Mouse (Mus musculus): ENCODE data around the gene B430306N03Rik. TPM values are rescaled to one million over a fixed set of nuclear protein-coding genes. Genes with fewer than 3 reads are reported as not detected.

The B430306N03Rik gene
- polyA plus RNA-seq, 1 experiment: 0.02 TPM

GRCm38 (mm10) chr17:48293500-48294194 lies 22.3 kb upstream of the B430306N03Rik start:
- no peak for TF ChIP-seq GATA1 (IDR thresholded peaks at IDR 0.05; ENCODE audit: low read length)

DNA sequence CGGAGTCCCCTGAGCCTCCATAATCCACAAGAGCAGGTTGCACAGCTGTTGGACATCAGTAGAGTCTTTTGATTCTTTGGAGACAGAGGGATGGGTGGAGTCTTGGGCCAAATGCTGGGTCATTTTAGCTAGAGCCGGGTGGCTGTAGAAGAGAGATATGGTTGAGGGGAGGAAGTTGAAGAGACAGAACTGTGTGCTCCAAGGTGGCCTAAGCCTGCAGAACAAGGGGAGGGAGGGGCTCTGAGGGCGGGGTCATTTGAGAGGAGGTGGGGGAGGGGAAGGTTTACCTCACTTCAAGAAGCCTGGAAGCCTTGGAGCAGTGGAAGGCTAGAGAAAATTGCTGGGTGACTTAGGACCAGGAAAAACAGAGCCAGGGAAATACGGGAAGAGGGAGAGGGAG lies 16.7 kb upstream of the B430306N03Rik start, which contains the start of gene Treml2:
Gene Treml2 (plus strand): TSS at position 296 of the 400 bp plus-strand sequence.
- no peak for TF ChIP-seq GATA1 (IDR thresholded peaks at IDR 0.05; ENCODE audit: low read length)

DNA sequence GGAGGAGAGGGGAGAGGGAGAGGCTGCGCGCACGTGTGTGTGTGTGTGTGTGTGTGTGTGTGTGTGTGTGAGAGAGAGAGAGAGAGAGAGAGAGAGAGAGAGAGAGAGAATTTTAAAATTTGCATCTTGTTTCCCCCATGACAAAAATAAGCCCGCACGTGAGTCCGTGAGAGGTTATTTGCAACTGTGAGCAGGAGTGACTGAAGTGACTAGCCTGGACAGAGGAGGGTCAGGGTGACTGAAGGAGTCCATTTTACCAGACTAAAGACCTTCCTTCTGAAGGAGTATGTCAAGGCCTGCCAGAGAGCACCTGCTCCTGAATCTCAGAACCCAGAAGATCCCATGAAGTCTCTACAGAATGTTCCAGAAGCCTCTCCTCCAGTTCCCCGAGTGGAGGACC lies 16.2 kb upstream of the B430306N03Rik start:
- TF ChIP-seq GATA1 (IDR thresholded peaks at IDR 0.05; ENCODE audit: low read length): no peak

GRCm38 (mm10) chr17:48300199-48300598 lies 15.7 kb upstream of the B430306N03Rik start:
- no peak for TF ChIP-seq GATA1 (IDR thresholded peaks at IDR 0.05; ENCODE audit: low read length)

DNA sequence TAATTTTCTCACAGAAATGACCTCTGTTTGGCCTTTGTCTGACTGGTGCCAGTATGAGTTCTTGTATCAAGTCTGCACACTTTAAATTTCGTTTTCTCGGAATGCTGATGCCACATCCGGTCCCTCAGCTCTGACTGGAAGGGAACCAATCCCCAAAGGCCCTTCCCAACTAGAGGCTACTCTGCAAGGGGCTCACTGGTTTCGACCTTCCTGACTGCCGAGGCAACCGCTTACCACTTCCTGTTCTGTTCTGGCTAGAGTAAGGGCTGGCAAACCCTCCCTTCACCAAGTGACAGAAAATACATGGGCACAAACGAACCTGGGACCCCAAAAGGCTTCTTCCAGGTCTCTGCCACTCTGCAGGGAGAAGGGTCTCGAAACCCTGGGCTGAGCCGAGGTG lies 15.1 kb upstream of the B430306N03Rik start:
- no peak for TF ChIP-seq GATA1 (IDR thresholded peaks at IDR 0.05; ENCODE audit: low read length)

DNA sequence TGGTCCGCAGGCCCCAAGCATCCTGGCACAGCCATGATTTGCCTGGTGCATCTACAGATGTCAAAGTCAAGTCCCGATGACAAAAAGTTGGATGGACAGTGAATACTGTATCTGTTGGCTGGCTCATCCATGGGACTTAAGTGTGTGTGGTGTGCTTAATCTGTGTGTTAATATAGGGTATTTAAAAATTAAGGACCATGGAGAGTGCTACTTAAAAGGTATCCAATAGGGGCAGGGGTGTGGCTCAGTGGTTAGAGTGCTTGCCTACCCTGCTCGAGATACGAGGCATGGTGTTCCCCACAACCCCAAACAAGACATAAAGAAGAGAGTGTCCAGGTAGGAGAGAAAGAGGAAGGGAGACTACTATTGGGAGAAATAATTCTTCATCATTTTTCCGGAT lies 14.1 kb upstream of the B430306N03Rik start:
- no peak for TF ChIP-seq GATA1 (IDR thresholded peaks at IDR 0.05; ENCODE audit: low read length)

GRCm38 (mm10) chr17:48312124-48312523 lies 3.8 kb upstream of the B430306N03Rik start:
- TF ChIP-seq GATA1 (IDR thresholded peaks at IDR 0.05; ENCODE audit: low read length): no peak

- TF ChIP-seq GATA1 (IDR thresholded peaks at IDR 0.05; ENCODE audit: low read length): no peak
Observed at GRCm38 (mm10) chr17:48318686-48319085, 2.7 kb downstream of the B430306N03Rik start.

GRCm38 (mm10) chr17:48321279-48321678 lies 5.3 kb downstream of the B430306N03Rik start:
- TF ChIP-seq GATA1 (IDR thresholded peaks at IDR 0.05; ENCODE audit: low read length): peak; percentile 34

GRCm38 (mm10) chr17:48323236-48323635 lies 7.3 kb downstream of the B430306N03Rik start:
- TF ChIP-seq GATA1 (IDR thresholded peaks at IDR 0.05; ENCODE audit: low read length): no peak

DNA sequence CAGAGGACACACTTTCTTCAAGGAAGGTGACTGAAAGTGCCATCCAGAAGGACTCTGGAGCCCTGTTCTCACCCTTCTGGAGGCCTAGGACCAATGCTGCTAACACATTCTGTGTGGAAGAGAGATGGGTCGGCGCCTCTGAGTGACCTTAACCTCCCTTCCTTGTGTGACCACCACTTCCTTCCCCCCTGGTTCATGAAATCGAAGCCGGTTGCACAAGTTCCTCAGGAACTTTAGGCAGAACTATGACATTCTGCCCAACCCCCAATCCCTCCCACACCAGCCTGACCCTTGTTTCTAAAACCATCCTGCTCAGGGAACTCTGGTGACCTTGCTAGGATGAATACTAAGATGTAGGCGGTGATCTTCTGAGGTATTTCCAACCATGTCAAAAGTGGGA lies 8.3 kb downstream of the B430306N03Rik start:
- no peak for TF ChIP-seq GATA1 (IDR thresholded peaks at IDR 0.05; ENCODE audit: low read length)

- TF ChIP-seq GATA1 (IDR thresholded peaks at IDR 0.05; ENCODE audit: low read length): no peak
Observed at GRCm38 (mm10) chr17:48325093-48325492, 9.2 kb downstream of the B430306N03Rik start.

DNA sequence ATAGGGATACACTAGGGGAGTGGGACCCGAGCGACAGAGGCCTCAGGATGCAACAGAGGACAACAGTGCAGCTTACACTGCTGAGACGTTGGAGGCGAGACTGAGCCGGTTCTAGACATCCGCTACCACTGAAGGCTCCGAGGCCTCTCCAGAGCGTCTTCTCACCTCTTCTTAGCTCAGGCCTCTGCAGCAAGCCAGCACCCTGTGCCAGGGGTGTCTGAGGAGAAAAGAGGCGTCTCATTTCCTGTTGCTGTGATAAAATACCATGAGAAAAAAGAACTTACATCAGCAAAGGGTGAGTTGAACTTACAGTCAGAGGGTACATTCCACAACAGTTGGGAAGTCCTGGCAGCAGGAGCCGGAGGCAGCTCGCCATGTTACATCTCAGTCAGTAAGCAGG lies 9.7 kb downstream of the B430306N03Rik start:
- no peak for TF ChIP-seq GATA1 (IDR thresholded peaks at IDR 0.05; ENCODE audit: low read length)

- no peak for TF ChIP-seq GATA1 (IDR thresholded peaks at IDR 0.05; ENCODE audit: low read length)
Observed at GRCm38 (mm10) chr17:48326656-48327055, 10.7 kb downstream of the B430306N03Rik start.

- TF ChIP-seq GATA1 (IDR thresholded peaks at IDR 0.05; ENCODE audit: low read length): no peak
Observed at GRCm38 (mm10) chr17:48332524-48332923, 16.6 kb downstream of the B430306N03Rik start.

GRCm38 (mm10) chr17:48334186-48334585 lies 18.2 kb downstream of the B430306N03Rik start:
- TF ChIP-seq GATA1 (IDR thresholded peaks at IDR 0.05; ENCODE audit: low read length): no peak

- TF ChIP-seq GATA1 (IDR thresholded peaks at IDR 0.05; ENCODE audit: low read length): no peak
Observed at GRCm38 (mm10) chr17:48336857-48337256, 20.9 kb downstream of the B430306N03Rik start.
